Mouse (Mus musculus): ENCODE data around the gene Smarcc2. TPM values are rescaled to one million over a fixed set of nuclear protein-coding genes. Genes with fewer than 3 reads are reported as not detected.

Smarcc2 gene
- total RNA-seq, 4 experiments from 2014 or later = 45.6 to 53.3 (median 49.5) TPM

DNA sequence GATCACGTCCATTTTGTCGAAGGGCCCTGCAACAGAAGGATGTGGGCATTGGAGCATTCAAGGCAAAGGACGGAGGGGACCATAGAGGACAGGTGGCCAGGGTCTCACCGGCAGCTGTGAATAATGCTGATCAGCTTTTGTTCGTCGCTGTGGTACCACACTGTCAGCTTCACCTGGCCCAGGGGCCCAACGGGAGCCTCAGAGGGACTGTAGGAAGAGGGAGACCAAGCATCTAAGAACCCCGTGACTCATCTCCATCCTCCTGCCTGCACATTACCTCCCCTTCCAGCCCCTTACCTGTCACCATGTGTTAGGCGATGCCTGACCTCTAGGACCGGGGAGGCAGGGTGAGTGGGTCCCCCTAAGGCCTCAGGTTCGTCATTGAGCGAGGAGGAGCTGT lies 52.7 kb downstream of the Smarcc2 start:
- DNase-seq (ENCODE audit: low spot score in 2 of 2) = no peak

DNA sequence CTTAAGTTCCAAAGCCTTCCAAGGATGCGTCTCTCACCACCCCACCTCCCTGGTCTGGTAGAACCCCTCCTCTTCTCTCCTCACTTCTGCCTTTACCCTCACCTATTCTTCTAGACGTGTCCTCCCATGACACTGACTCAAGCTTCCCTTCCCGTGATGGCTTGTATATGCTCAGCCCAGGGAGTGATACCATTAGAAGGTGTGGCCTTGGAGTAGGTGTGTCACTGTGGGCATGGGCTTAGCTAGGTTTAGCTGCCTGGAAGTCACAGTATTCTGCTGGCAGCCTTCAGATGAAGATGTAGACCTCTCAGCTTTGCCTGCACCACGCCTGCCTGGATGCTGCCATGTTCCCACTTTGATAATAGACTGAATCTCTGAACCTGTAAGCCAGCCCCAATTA lies 56.0 kb downstream of the Smarcc2 start:
- no peak for DNase-seq (ENCODE audit: low spot score in 2 of 2)

GRCm38 (mm10) chr10:128516029-128516428 lies 57.0 kb downstream of the Smarcc2 start:
- no peak for DNase-seq (ENCODE audit: low spot score in 2 of 2)

GRCm38 (mm10) chr10:128516677-128517076 lies 57.6 kb downstream of the Smarcc2 start:
- no peak for DNase-seq (ENCODE audit: low spot score in 2 of 2)

- no peak for DNase-seq (ENCODE audit: low spot score in 2 of 2)
These were observed 59.8 kb downstream of the Smarcc2 start for GRCm38 (mm10) chr10:128518833-128519232.

DNA sequence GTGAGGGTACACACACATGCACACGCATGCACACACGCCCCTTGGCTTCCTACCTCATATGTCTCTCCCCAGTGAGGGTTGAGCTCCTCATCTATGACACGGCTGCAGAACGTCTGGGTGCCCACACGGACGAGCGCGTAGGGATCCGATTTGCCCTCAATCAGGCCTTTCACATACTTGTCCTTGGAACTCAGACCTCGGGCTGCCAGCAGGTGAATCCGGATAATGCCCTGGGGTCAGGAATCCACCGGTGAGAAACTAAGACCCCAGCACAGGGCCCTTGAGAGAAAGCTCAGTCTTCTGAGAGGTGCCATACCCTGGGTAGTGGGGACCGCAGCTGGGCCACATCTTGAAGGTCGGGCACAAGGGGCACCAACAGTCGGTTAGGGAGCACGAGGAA lies 61.5 kb downstream of the Smarcc2 start:
- DNase-seq (ENCODE audit: low spot score in 2 of 2) = no peak

GRCm38 (mm10) chr10:128522351-128522750 lies 63.3 kb downstream of the Smarcc2 start:
- DNase-seq (ENCODE audit: low spot score in 2 of 2) = no peak

- no peak for DNase-seq (ENCODE audit: low spot score in 2 of 2)
These were observed 65.2 kb downstream of the Smarcc2 start for GRCm38 (mm10) chr10:128524111-128524731.

- no peak for DNase-seq (ENCODE audit: low spot score in 2 of 2)
These were observed 65.9 kb downstream of the Smarcc2 start for GRCm38 (mm10) chr10:128524732-128525662.

- DNase-seq (ENCODE audit: low spot score in 2 of 2) = peak; percentile 93 to 96
These were observed 66.7 kb downstream of the Smarcc2 start, which contains the start of gene Esyt1 for GRCm38 (mm10) chr10:128525671-128526308. Esyt1 (minus strand) TSS chr10:128525871.

- DNase-seq (ENCODE audit: low spot score in 2 of 2) = no peak
These were observed 67.6 kb downstream of the Smarcc2 start for GRCm38 (mm10) chr10:128526366-128527356.

DNA sequence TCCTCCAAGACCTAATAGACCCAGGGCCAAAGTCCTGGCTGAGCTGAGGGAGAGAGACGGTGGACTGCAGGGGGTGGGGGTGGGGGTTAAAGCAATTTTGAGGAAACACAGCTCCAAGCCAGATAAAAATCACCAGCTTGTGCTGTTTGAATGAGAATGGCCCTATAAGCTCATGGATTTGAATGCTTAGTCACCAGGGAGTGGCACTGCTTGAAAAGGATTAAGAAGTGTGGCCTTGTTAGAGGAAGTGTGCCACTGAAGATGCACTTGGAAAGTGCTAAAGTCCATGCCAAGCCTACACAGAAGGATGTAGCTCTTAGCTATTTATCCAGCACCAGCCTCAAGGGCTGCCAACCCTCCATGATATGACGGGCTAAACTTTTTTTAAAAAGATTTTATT lies 76.2 kb downstream of the Smarcc2 start:
- DNase-seq (ENCODE audit: low spot score in 2 of 2) = no peak

DNA sequence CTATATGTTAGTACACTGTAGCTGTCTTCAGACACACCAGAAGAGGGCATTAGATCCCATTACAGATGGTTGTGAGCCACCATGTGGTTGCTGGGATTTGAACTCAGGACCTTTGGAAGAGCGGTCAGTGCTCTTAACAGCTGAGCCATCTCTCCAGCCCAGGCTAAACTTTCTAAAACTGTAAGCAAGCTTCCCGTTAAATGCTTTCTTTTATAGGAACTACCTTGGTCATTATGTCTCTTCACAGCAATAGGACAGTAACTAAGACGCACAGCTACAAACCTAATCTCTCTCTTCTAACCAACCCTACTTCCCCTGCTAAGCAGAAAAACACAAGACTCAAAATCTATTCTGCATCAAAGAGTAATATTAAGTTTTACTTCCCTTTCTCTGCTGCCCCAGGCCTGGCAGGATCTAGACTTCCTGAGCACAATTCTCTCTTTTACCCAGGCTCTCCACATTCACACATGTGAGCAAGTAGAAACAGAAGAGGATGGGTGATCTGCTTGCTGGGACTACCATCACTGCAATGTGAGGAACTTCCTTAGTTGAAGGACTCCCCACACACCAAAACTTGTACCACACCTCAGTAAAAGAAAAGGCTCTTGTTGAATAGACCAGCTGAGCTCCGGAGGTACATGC lies 76.7 kb downstream of the Smarcc2 start:
- no peak for DNase-seq (ENCODE audit: low spot score in 2 of 2)

DNA sequence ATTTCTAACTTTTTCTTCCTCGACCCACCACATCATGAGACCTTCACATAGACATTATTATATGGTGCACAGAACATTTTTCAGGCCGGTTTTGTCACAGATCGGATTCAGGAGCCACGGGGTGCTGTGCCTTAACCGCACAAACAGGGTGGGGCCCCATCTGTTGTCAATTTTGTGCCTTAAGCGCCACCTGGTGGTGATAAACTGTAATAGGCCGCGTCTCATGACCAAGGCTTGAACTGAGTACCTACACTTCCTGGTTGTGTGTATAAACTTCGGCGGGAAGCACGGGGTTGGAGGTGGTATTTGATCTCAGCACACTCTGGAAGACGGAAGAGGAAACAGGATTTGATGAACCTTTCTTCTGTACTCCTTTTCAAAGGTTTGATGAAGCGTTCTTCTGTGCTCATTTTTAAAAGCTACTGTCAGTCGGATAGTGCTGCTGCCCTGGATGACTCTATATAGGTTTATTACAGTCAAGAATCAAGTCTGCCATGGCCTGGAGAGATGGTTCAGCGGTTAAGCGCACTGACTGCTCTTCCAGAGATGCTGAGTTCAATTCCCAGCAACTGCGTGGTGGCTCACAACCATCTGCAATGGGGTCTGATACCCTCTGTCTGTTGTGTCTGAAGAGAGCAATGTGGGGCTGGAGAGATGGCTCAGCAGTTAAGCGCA lies 77.4 kb downstream of the Smarcc2 start:
- DNase-seq (ENCODE audit: low spot score in 2 of 2) = peak; percentile 84 to 86

DNA sequence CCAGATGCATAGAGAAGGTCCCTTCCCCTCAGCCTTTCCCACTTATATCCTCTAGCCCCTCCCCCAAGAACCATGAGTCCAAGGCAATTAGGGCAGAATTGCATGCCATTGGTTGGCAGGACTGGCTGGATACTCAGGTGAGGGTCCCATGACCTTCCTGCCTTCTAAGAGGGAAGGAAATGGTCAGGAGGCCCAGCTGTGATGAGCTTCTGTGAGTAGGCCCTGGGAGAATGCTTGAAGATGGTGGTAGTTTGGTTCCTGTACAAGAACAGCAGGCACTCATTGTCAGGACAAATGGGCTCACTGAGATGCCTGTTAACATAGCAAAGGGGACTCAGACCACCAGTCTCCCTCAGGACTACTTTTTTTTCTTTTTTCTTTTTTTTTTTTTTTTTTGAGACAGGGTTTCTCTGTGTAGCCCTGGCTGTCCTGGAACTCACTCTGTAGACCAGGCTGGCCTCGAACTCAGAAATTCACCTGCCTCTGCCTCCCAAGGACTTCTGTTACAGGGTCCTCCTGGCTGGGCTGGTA lies 79.4 kb downstream of the Smarcc2 start:
- DNase-seq (ENCODE audit: low spot score in 2 of 2) = no peak
